Mouse (Mus musculus) C2C12 (cell line): ENCODE data around the gene Gclm.

Experiments
- CTCF ChIP-seq: IDR thresholded peaks from one replicate; pipeline ENCODE4 v1.5.1; 2011; ENCODE audit not compliant: control insufficient read depth, insufficient read depth, insufficient read length
- MAX ChIP-seq: IDR thresholded peaks from one replicate; pipeline ENCODE4 v1.6.1; 2011; ENCODE audit warnings: mild to moderate bottlenecking, control low read depth

DNA sequence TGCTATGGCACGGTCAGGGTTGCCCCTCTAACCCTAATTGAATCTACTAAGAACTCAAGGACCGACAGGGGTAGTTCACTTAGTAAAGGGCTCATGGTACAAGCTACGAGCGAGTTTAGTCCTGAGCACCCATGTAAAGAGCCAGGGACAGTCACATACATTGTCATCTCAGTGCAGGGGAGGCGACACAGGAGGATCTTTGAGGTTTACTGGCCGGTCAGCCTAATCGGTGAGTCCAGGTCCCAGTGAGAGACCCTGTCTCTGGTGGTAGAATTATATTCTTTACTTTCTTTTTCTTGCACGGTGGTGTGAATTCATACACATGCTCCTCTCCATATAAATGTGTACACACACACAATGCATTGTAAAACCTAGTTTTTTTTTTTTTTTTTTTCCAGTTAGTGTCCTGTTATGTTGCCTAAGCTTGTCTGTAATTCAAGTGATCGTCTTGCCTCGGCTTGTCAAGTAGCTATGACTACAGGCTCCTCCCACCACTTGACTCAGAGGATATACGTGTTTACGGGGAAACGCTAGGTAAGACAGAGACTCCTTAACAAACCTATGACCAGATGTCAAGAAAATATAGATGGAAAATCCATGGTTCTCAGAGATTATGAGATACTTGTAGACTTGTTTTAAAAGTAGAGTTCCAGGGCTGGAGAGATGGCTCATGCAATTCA, 33.8 kb upstream of the Gclm start:
- TF ChIP-seq CTCF (no peak), MAX (no peak)
